Mouse (Mus musculus) cerebellum, adult 2 months (tissue): ENCODE measurements around the gene Gm11232. TPM values are rescaled to one million over a fixed set of nuclear protein-coding genes. Genes with fewer than 3 reads are reported as not detected.

Experiments used
- DNase-seq, 2 experiments: peaks; one replicate each; pipeline ENCODE4 v3.0.0; 2021
- H3K27ac ChIP-seq: fragments of 200-500 bp; 2 replicates; pipeline ENCODE4 v1.5.1; 2012; ENCODE audit warnings: low read length, control low read depth, inconsistent platforms; ENCODE audit not compliant: insufficient read depth
- H3K27me3 ChIP-seq: fragments of 200-500 bp; 2 replicates; pipeline ENCODE4 v1.6.1; 2012; ENCODE audit warnings: inconsistent platforms, mild to moderate bottlenecking, low read length, moderate library complexity; ENCODE audit not compliant: control insufficient read depth, insufficient read depth
- H3K4me1 ChIP-seq: fragments of 200-500 bp; 2 replicates; pipeline ENCODE4 v1.6.1; 2011; ENCODE audit warnings: low read length; ENCODE audit not compliant: control insufficient read depth, insufficient read depth
- H3K4me3 ChIP-seq: fragments of 200-500 bp; replicated peaks from 2 replicates; pipeline ENCODE3; 2011; ENCODE audit warnings: mild to moderate bottlenecking, low read depth, low read length, control low read depth; ENCODE audit not compliant: insufficient read depth
- CTCF ChIP-seq: fragments of 200-500 bp; IDR thresholded peaks from 2 replicates; pipeline ENCODE4 v1.5.1; 2011; ENCODE audit warnings: low read depth, mild to moderate bottlenecking, control low read depth, low read length, moderate library complexity, borderline replicate concordance; ENCODE audit not compliant: insufficient read depth
- POLR2A ChIP-seq: fragments of 200-500 bp; IDR thresholded peaks from 2 replicates; pipeline ENCODE4 v1.6.1; 2011; ENCODE audit warnings: low read length, control low read depth, borderline replicate concordance; ENCODE audit not compliant: insufficient read depth
- WGBS: fragments of 180-500 bp; shearing (Covaris S2); methylation state at CpG from one replicate; pipeline ENCODE4 v1.1.7; 2018; 5-methylcytosine and 5-hydroxymethylcytosine counted together
- polyA plus RNA-seq: library from polyadenylated mRNA; depleted of rRNA; stranded (reverse); fragments of >200 nt; gene quantifications from 2 replicates; pipeline ENCODE4 v1.2.3, GENCODE M21; 2012; rRNA removed

Gene Gm11232
- polyA plus RNA-seq, result not detected in 2 replicates

- no peak for TF ChIP-seq POLR2A
- H3K4me1 ChIP-seq, result peaks cover 4% of the 10 kb centered on the region
- H3K27ac ChIP-seq, result no peak within 1 kb of the TSS
- no peak for DNase-seq
- 91% methylated on average over 2 of the region's 2 CpGs for WGBS
- no peak within 1 kb of the TSS for H3K4me3 ChIP-seq
- H3K27me3 ChIP-seq, result no peaks in the 10 kb centered on the region; the same call in 1 of the 2 replicates
These were observed at the start of gene Gm11232 for GRCm38 (mm10) chr4:71757865-71758264. TSS of gene Gm11232 (minus strand) at chr4:71757965.

- 86% methylated on average over 2 of the region's 2 CpGs for WGBS
- Histone ChIP-seq H3K27ac (no peak overlapping the region), H3K4me3 (no peak overlapping the region), H3K4me1 (no peaks in the 10 kb centered on the region), H3K27me3 (no peaks in the 10 kb centered on the region; the same call in 1 of the 2 replicates)
- TF ChIP-seq POLR2A, result no peak
- no peak for TF ChIP-seq CTCF
- DNase-seq, result no peak
These were observed 48.3 kb upstream of the Gm11232 start for GRCm38 (mm10) chr4:71805977-71806534.

DNA sequence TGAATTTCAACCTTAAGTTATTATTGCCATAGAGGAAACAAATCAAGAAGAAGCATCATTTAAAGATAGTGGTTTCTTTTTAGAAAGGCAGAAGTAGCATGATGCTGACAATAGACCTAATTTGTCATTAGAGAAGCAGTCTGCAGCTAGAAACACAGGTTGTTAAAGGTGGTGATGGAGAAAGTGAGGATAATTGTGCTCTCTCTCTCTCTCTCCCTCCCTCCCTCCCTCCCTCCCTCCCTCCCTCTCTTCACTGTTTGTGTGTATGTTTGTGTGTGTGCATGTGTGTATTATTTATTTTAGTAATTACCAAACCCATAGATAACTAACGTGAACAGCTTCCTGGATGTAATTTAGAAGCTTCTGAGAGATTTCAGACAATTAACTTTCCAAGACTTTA is 7.8 kb upstream of the Gm11232 start:
- TF ChIP-seq CTCF, result no peak
- no peak for TF ChIP-seq POLR2A
- Histone ChIP-seq H3K4me1 (no peaks in the 10 kb centered on the region), H3K27me3 (no peaks in the 10 kb centered on the region; the same call in 1 of the 2 replicates), H3K4me3 (no peak overlapping the region), H3K27ac (no peak overlapping the region)
- no peak for DNase-seq
- WGBS, result 78% methylated on average over 1 of the region's 1 CpGs

GRCm38 (mm10) chr4:71765071-71765470 is 7.3 kb upstream of the Gm11232 start:
- peak; percentile 68 to 90 for DNase-seq
- no peak for TF ChIP-seq CTCF
- no peak for TF ChIP-seq POLR2A
- Histone ChIP-seq H3K4me1 (no peaks in the 10 kb centered on the region), H3K4me3 (no peak overlapping the region), H3K27me3 (no peaks in the 10 kb centered on the region; the same call in 1 of the 2 replicates), H3K27ac (no peak overlapping the region)
- WGBS, result 9% methylated on average over 3 of the region's 3 CpGs

DNA sequence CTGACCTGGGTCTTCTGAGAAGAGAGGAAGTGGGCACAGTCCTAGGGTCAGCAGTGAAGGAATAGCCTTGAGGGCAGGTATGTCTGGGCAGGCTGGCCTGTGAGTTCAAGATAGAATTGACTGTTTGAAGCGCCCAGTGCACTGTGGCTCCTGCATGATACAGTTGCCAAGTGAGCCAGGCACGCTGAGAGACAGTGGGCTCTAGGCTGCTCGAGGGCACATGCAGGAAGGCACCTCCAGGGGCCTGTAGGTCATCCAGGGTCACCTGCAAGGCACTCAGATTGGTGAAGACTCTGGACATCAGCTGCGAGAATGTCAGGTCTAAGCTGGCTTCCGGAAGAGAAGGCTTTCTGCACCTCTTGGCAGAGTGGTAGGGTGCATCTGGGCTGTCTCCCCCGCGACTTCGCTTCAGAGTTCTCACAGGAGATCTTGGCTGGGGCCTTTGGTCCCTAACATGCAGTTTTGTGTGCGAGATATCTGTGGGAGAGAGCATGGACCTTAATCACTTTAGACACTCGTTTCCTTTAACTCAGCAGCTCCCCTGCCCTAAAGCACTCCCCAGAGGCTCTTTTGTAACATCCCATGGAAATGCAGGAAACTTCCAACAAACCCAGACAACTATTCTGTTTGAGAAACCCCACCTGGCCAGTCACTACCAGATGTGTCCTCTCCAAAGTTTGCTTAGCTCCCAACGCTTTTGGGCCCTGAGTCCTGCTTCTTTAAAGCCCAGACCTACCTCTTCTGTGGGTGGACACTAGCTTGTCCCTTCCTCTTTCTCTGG is 1.1 kb downstream of the Gm11232 start:
- WGBS, result 64% methylated on average over 11 of the region's 11 CpGs
- H3K4me3 ChIP-seq, result no peak overlapping the region

GRCm38 (mm10) chr4:71745741-71746140 is 12.0 kb downstream of the Gm11232 start:
- DNase-seq, result no peak
- no peaks in the 10 kb centered on the region for H3K27me3 ChIP-seq
- no peak overlapping the region for H3K27ac ChIP-seq
- TF ChIP-seq POLR2A (no peak), CTCF (no peak)
- no peak overlapping the region for H3K4me3 ChIP-seq
- 54% methylated on average over 1 of the region's 1 CpGs for whole genome bisulfite sequencing
- H3K4me1 ChIP-seq, result no peaks in the 10 kb centered on the region

More for the DNA sequence above, 1.1 kb downstream of the Gm11232 start:
- DNase-seq, result no peak
- H3K27ac ChIP-seq, result no peak overlapping the region
- no peaks in the 10 kb centered on the region; the same call in 1 of the 2 replicates for H3K27me3 ChIP-seq
- peaks cover 4% of the 10 kb centered on the region for H3K4me1 ChIP-seq
- TF ChIP-seq POLR2A (no peak), CTCF (no peak)

DNA sequence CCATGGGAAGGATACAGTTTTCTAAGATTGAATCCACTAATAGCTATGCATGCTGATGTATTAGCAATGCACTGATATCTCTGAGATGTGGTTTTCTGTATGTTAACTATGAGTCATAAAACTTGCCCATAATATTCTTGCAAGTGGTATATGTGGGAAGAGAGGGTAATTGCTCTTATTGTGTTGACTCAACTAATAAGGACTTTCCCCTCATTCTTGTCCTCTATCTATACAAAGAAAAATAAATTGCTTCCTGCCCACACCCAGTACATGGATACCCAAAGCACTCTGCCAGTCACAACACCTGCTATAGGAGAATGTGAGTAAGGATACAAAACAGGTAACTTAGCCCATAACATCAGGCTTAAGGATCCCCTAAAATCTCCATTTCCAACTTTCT is 21.2 kb downstream of the Gm11232 start:
- Histone ChIP-seq H3K27ac (no peak overlapping the region), H3K4me3 (no peak overlapping the region), H3K27me3 (no peaks in the 10 kb centered on the region), H3K4me1 (no peaks in the 10 kb centered on the region)
- TF ChIP-seq CTCF, result no peak
- TF ChIP-seq POLR2A, result no peak
- no peak for DNase-seq

- WGBS, result 41% methylated on average over 3 of the region's 3 CpGs
- no peak overlapping the region for H3K27ac ChIP-seq
- no peak for DNase-seq
- no peak for TF ChIP-seq POLR2A
- TF ChIP-seq CTCF, result no peak
- no peak overlapping the region for H3K4me3 ChIP-seq
- H3K4me1 ChIP-seq, result no peaks in the 10 kb centered on the region
- H3K27me3 ChIP-seq, result no peaks in the 10 kb centered on the region
These were observed 22.5 kb downstream of the Gm11232 start for GRCm38 (mm10) chr4:71735261-71735660.
